Mouse (Mus musculus): ENCODE measurements around the gene Nudt4.

DNA sequence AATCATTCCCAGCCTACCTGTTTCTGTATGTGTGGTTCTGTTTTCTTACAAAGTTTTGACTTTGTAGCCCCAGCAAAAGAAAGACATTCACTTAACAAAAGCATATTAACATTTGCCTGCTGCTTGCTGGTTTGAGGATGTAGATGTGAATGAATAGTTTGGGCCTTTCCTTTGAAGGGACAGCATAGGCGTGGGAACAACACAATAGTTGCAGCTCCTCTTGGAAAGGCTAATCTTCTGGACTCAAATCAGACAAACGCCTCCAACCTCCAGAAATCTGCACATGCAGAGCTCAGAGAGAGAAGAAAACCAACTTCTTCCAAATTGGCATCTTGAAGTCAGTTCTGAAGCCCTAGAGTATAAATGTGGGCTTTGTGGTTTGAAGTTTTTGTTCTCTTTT is 19.3 kb downstream of the Nudt4 start:
- TF ChIP-seq CTCF (IDR thresholded peaks at IDR 0.05; ENCODE audit: control insufficient read depth, insufficient read depth, insufficient read length) (no peak), FOSL1 (IDR thresholded peaks at IDR 0.05; ENCODE audit: insufficient read depth, low read length, poor library complexity, severe bottlenecking) (no peak)

Measured in C2C12 (cell line).